Comparison of ENCODE assay signal across 7 mouse cellular contexts in genomic region chr1:77514963-77515650, GRCm38 (mm10). TPM values are rescaled to one million over a fixed set of nuclear protein-coding genes. Genes with fewer than 3 reads are reported as not detected.
DNase-seq lines count a peak whose midpoint lies in the region; ATAC-seq and TF ChIP-seq lines count a peak whose summit lies in the region.

Gene Epha4, minus strand, starts transcription at chr1:77515088.

- TF ChIP-seq CTCF in bone marrow, adult 2 months (IDR thresholded peaks at IDR 0.05; ENCODE audit: control insufficient read depth, insufficient read depth, low read length): no peak

- 2% methylated on average over 40 of the region's 40 CpGs for WGBS in bone marrow, adult 2 months
- WGBS in embryonic facial prominence, embryonic 11.5 days: under 1% methylated on average over 35 of the region's 40 CpGs

- peak; percentile 92 for ATAC-seq in embryonic facial prominence, embryonic 11.5 days (replicated peaks; ENCODE audit: insufficient number of reproducible peaks, low FRiP score, low TSS enrichment, low read depth)

- peak within 1 kb of the TSS; percentile 37 for H3K4me3 ChIP-seq in bone marrow, adult 2 months (replicated peaks; ENCODE audit: control insufficient read depth, low read depth, low read length)
- peak within 1 kb of the TSS; percentile 73 for H3K4me3 ChIP-seq in embryonic facial prominence, embryonic 11.5 days (ENCODE audit: low read depth, low read length)

- peak within 1 kb of the TSS; percentile 95 for H3K4me2 ChIP-seq in embryonic facial prominence, embryonic 11.5 days (ENCODE audit: low read depth, low read length)

- H3K9ac ChIP-seq in embryonic facial prominence, embryonic 11.5 days (replicated peaks; ENCODE audit: low read length): peak within 1 kb of the TSS; percentile 81

- H3K27me3 ChIP-seq in embryonic facial prominence, embryonic 11.5 days (ENCODE audit: control insufficient read depth, insufficient read depth, low read length): no peaks in the 10 kb centered on the region

- no peaks in the 10 kb centered on the region for H3K9me3 ChIP-seq in embryonic facial prominence, embryonic 11.5 days (replicated peaks; ENCODE audit: control insufficient read depth, low read length)

- intact Hi-C loops in left cerebral cortex, postnatal 4 days (cut with DNase I): loop anchor here (2.0 to 10.0 kb wide), 5 partner anchors 382 to 1862 kb away; no protein-coding TSS in a partner anchor

- no peak for TF ChIP-seq POLR2A in bone marrow, adult 2 months (IDR thresholded peaks at IDR 0.05; ENCODE audit: borderline replicate concordance, control insufficient read depth, low read depth, low read length)

- no peaks in the 10 kb centered on the region for H3K4me1 ChIP-seq in bone marrow, adult 2 months (ENCODE audit: control insufficient read depth, insufficient read depth, low read length)
- peaks cover 3% of the 10 kb centered on the region; the same call in 1 of the 2 replicates for H3K4me1 ChIP-seq in embryonic facial prominence, embryonic 11.5 days (ENCODE audit: control insufficient read depth, insufficient read depth, low read length)

- DNase-seq in embryonic facial prominence, embryonic 11.5 days (ENCODE audit: low spot score): peak; percentile 93
- peak; percentile 100 for DNase-seq in heart, adult 11 months
- peak; percentile 92 for DNase-seq in kidney, adult 18-20 months
- DNase-seq in left cerebral cortex, postnatal 4 days: peak; percentile 90
- DNase-seq in mesoderm, embryonic 11.5 days (ENCODE audit: low read depth, low spot score): peak; percentile 91
- peak; percentile 9 to 59 for DNase-seq in spleen, postnatal 10 days (ENCODE audit: low spot score in 2 of 2)

- no peaks in the 10 kb centered on the region for H3K36me3 ChIP-seq in embryonic facial prominence, embryonic 11.5 days (replicated peaks; ENCODE audit: control insufficient read depth, insufficient read depth, low read depth, low read length)

- no peak within 1 kb of the TSS for H3K27ac ChIP-seq in bone marrow, adult 2 months (ENCODE audit: control insufficient read depth, insufficient read depth, low read depth, low read length, poor library complexity)
- H3K27ac ChIP-seq in embryonic facial prominence, embryonic 11.5 days (replicated peaks; ENCODE audit: low read depth, low read length): peak within 1 kb of the TSS; percentile 73

RNA-seq across cellular contexts. Expression of gene Epha4, which starts in this region (rescaled TPM):
- 0.80 TPM in 1 of 2 replicates, not detected in the other for polyA plus RNA-seq in bone marrow, adult 2 months (2011; ENCODE audit: insufficient read depth, insufficient read length, low replicate concordance, missing spikeins)
- polyA plus RNA-seq in embryonic facial prominence, embryonic 11.5 days (2014; fragmentation: Nextera tagmentation; extraction: Ambion mirVana): 28.8 and 30.4 TPM in 2 replicates
- 100 to 1,000 TPM; 139 to 161 TPM for total RNA-seq in left cerebral cortex, postnatal 4 days (2021)

Comparison
In these comparisons a context has a peak if more than half of its experiments do, and no peak if none do; other contexts are left out.
1. RNA of gene Epha4 (polyA plus RNA-seq): 28.8 to 30.4 TPM in embryonic facial prominence, embryonic 11.5 days; 0.80 TPM in bone marrow, adult 2 months; every median in the first group is over 10 times any median in the second.
2. DNase-seq: peak in every context shown above with its lines; median percentile 100 in heart, adult 11 months; 93 in embryonic facial prominence, embryonic 11.5 days; 92 in kidney, adult 18-20 months; 91 in mesoderm, embryonic 11.5 days; 90 in left cerebral cortex, postnatal 4 days; 34 in spleen, postnatal 10 days.